Mouse (Mus musculus) T-helper 17 cell (primary cell): ENCODE measurements around the gene Fbp1.

Experiments
- in situ Hi-C, 2 experiments: fragments of 300-600 bp; cut with MboI, MseI; formaldehyde crosslinking; loops; 1 replicate in 1 of 2; 2 replicates in 1 of 2; pipeline ENCODE4 v1.15.1; 2025; ENCODE audit warnings: high pct_unique_total_duplicates in 2 of 2

Fbp1 gene

GRCm38 (mm10) chr13:62889311-62889710 lies 1.2 kb upstream of the Fbp1 start:
- in situ Hi-C loops, result no loop called here

DNA sequence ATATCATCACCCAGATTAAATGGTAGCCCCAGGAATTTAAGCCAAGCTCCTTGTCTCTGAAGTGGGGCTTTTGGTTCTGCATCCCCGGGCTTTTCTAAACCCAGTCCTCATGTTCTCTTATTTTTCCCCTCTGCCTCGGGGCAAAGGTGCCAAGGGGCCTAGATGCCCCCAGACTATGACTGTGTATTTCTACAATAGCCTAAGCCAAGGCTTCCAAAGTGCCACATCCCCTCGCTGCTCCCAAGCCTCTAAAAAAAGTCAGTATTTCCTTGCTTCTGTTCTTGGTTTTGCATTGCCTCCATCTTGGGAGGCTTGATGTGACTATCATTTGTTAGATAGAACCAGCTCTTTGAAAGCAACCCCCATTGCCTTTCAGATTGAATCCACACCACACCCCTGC lies 3.5 kb downstream of the Fbp1 start:
- in situ Hi-C loops, result no loop called here

DNA sequence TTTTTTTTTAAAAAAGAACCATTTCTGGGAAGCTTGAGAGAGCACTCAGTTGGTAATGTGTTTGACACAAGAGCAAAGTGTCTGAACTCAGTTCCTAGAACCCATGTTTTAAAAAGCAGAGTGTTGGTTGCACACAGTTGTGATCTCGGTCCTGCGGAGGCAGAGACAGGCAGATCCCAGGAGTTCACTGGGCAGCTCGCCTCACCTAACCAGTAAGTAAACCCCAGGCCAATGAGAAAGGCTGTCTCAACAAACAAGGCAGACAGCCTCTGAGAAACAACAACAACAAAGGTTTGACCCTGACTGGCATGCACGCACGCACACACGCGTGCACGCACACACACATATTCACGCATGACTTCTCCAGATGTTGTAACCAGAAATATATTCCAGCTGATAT lies 4.2 kb downstream of the Fbp1 start:
- in situ Hi-C loops, result no loop called here

GRCm38 (mm10) chr13:62883436-62883835 lies 4.6 kb downstream of the Fbp1 start:
- in situ Hi-C loops, result no loop called here

- in situ Hi-C loops, result no loop called here
Measured at GRCm38 (mm10) chr13:62882856-62883255, 5.2 kb downstream of the Fbp1 start.

GRCm38 (mm10) chr13:62881336-62881735 lies 6.7 kb downstream of the Fbp1 start:
- in situ Hi-C loops, result no loop called here

GRCm38 (mm10) chr13:62879831-62880615 lies 8.1 kb downstream of the Fbp1 start:
- in situ Hi-C loops, result no loop called here

DNA sequence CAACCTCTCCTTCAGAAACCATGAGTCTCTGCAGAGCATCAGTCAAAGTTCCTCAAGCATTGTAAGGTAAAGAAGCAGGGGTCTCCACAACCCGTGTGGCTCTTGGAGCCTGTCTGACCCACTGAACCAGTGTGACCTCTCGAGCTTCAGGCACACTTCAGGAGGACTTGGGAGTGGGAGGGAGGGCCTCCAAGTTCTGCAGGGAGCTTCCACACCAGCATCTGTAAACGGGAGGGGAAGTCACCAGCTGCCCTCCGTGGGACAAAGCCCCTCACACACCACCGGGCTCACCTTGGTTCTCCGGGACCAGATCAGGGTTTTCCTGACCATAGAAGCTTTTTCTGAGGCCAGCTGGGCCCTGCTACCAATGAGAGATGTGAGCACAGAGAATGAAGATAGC lies 8.7 kb downstream of the Fbp1 start:
- in situ Hi-C loops, result no loop called here

DNA sequence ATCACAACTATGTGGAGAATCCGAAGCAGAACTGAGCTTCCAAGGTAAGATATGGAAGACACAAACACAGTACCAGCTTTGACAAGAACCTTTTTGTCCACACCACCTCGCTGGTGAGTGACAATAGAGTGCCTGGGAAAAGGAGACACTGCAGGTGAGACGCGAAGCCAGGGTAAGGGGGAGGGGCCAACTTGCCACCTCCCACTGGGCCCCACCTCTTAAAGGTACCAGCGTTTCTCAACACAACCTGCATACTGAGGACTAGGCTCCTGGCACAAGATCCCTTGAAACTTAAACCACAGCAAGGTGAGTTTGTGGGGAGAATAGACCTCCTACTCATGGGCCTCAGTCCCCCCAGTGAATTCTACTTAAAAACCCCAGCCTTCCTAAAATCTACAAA lies 10.8 kb downstream of the Fbp1 start:
- in situ Hi-C loops, result no loop called here

DNA sequence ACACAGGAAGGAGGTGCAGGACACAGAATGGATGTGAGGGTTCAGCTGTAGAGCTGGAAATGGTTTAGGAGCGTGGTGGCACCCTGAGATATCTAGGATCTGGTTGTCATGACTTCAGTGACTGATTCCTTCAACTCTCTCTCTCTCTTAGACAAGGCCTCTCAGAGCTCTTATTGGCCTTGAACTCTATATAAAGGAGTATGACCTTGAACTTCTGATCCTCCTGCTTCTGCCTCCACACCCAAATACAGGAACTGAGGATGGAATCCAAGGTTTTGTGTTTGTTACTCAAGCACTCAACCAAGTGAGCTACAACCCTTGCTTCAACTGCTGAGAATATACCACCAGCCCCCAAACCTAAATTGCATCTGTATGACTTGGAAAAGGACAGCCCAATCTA lies 12.0 kb downstream of the Fbp1 start:
- in situ Hi-C loops, result no loop called here

DNA sequence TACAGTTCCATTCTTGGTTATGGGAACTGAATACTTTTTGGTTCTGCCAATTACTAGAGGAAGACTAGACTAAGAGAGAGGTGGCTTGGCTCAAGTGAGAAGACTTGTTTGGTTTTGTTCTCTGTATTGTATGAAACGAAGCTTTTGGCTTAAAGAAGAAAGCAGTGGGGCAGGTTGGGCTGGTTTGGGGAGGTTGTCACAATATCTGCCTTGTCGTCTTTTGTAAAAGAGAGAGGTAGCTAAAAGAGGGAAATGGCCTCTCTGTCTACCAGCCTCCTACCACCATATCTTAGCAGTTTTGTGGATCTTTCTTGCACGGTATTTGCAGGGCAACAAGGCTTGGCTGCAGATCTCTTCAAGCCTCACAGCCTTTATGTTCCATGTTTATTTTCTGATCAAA lies 15.8 kb downstream of the Fbp1 start:
- in situ Hi-C loops, result loop anchor here in 1 of 2 experiments (25.0 kb wide), 1 partner anchor 735 kb away; the partner anchor contains the start of gene Zfp808

GRCm38 (mm10) chr13:62870605-62871004 lies 17.5 kb downstream of the Fbp1 start:
- in situ Hi-C loops, result loop anchor here in 1 of 2 experiments (25.0 kb wide), 1 partner anchor 733 kb away; the partner anchor contains the start of gene Zfp808

DNA sequence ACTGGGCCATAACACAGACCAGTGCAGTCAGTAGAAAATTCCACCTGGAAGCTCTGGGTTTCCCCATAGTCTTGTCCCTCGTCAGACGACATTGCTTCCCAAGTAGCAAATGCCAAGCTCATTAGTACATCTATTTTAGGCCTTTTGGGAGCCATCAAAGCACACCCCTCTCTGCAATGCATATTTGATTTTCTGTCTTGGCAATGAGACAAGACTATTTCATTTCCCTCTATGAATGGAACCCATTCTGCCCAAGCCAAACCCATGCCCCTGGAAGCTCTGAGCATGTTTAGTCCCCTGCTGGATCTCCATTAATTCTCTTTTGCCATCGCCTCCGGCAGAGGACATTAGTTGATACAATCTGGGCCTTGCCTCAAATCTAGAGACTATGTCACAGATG lies 21.3 kb downstream of the Fbp1 start:
- in situ Hi-C loops, result loop anchor here in 1 of 2 experiments (25.0 kb wide), 1 partner anchor 730 kb away; the partner anchor contains the start of gene Zfp808

- in situ Hi-C loops, result loop anchor here in 1 of 2 experiments (25.0 kb wide), 1 partner anchor 728 kb away; the partner anchor contains the start of gene Zfp808
Measured at GRCm38 (mm10) chr13:62865651-62866315, 22.3 kb downstream of the Fbp1 start.

GRCm38 (mm10) chr13:62863771-62864170 lies 24.3 kb downstream of the Fbp1 start:
- in situ Hi-C loops, result loop anchor here in 1 of 2 experiments (25.0 kb wide), 1 partner anchor 726 kb away; the partner anchor contains the start of gene Zfp808

- in situ Hi-C loops, result loop anchor here in 1 of 2 experiments (25.0 kb wide), 1 partner anchor 726 kb away; the partner anchor contains the start of gene Zfp808
Measured at GRCm38 (mm10) chr13:62862875-62863274, 25.2 kb downstream of the Fbp1 start.

DNA sequence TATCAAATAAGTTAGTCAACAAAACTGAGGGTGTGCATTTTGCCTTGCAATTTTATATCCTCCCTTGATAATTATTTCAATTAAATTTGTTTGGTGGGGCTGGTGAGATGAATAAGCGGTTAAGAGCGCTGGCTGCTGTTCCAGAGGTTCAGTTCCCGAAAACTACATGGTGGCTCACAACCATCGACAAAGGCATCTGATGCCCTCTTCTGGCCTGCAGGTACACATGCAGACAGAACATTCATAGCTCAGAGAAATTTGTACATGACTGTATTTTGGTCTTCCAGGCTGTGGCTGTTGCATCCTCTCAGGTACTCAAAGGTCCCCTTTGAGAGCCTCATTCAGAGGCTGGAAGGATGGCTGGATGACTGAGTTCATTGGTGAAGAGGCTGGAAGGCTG lies 28.0 kb downstream of the Fbp1 start:
- in situ Hi-C loops, result loop anchor here in 1 of 2 experiments (25.0 kb wide), 1 partner anchor 723 kb away; the partner anchor contains the start of gene Zfp808

GRCm38 (mm10) chr13:62859251-62859650 lies 28.8 kb downstream of the Fbp1 start:
- in situ Hi-C loops, result loop anchor here (5.0 to 25.0 kb wide), 3 partner anchors 232 to 722 kb away; partner anchors contain the start of genes Zfp808 (in 1 of the 2) and Zfp935 (in 1 of the 2)

GRCm38 (mm10) chr13:62857941-62858915 lies 29.9 kb downstream of the Fbp1 start, which contains the start of gene Fbp2:
Gene Fbp2 (minus strand): TSS chr13:62858422.
- in situ Hi-C loops, result loop anchor here (5.0 to 25.0 kb wide), 3 partner anchors 231 to 721 kb away; partner anchors contain the start of genes Zfp808 (in 1 of the 2) and Zfp935 (in 1 of the 2)

DNA sequence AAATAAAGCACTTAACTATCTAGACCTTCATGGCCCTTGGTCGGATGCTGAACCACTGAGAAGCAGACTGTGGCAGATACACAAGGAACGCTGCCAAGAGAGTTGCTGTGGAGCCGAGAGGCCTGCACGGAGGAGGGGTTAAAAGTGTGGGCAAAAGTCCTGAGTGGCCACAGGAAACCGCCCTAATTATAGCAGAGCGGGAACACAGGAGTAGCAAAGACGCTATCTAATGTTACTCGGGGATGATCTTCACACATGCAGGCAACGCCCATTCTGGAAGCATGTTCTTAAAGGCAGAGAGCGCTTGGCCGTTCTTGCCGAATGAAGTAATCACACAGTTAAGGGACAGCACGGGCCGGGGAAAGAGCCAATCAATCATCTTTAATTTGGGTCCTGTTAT lies 31.2 kb downstream of the Fbp1 start:
- in situ Hi-C loops, result loop anchor here (5.0 to 25.0 kb wide), 3 partner anchors 230 to 720 kb away; partner anchors contain the start of genes Zfp808 (in 1 of the 2) and Zfp935 (in 1 of the 2)

- in situ Hi-C loops, result loop anchor here (5.0 to 25.0 kb wide), 3 partner anchors 229 to 719 kb away; partner anchors contain the start of genes Zfp808 (in 1 of the 2) and Zfp935 (in 1 of the 2)
Measured at GRCm38 (mm10) chr13:62856305-62856675, 31.8 kb downstream of the Fbp1 start.
